Mouse (Mus musculus): Measurements from ENCODE around the gene Pakap. TPM values are rescaled to one million over a fixed set of nuclear protein-coding genes. Genes with fewer than 3 reads are reported as not detected.

The Pakap gene
- total RNA-seq, 2 experiments from 2014 or later: 40.6 to 108 TPM

GRCm38 (mm10) chr4:57675387-57675786 lies 107.4 kb downstream of the Pakap start:
- peak; percentile 73 to 81 for DNase-seq

DNA sequence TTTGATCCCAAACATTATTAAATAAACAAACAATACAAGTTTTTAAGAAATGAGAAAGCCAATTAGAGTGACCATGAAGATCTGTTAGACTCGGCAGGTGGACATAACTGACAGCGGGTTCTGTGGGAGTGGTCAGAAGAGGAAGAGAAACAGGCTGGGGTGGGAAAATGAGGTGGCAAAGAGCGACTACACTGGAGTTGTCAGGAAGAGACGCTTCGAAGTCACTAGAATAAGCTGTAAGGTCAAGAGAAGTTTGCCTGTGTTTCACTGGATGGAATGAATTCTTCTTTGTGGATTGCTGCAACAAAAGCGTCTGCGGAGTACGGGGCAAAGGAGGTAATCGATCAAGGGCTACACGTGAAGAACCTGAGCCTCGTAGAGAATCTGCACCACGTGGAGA lies 109.9 kb downstream of the Pakap start:
- DNase-seq: no peak

- peak in 1 of 2 experiments; percentile 11 for DNase-seq
Measured at GRCm38 (mm10) chr4:57678991-57679457, 111.0 kb downstream of the Pakap start.

DNA sequence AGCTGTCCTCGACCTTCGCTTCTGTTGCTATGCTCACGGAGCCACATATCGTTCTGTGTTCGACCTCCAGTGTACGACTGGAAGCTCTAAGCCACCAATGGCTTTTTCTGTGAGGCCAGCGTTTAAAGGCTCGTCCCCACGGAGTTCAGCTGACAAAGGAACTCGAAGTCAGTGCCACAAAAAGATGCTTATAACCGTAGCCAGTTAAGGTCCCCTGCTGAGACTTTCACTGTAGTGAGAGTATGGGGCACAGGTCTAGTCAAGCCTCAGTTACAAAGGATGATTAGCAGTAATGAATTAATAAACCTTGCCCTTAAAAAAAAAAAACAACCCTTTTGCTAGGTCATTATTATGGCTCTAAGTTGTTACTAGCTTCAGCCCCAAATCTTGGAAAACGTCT lies 112.2 kb downstream of the Pakap start:
- no peak for DNase-seq

GRCm38 (mm10) chr4:57681511-57681910 lies 113.5 kb downstream of the Pakap start:
- peak in 1 of 2 experiments; percentile 43 for DNase-seq

DNA sequence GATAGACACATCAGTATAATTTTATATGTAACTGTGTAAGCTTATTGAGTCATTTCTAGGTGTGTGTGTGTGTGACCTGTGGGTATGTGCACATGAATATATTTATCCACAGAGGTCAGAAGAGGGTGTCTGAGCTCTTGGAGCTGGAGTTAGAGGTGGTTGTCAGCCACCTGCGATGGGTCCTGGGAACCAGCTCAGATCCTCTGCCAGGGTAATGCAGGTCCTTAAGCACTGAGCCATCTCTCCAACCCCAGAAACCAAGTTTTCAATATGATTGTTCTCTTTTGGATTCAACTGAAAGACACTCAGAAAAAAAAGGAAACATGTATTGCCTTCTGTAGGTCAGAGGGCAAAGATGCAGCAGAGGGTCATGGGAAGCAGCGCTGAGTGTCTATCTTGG lies 114.4 kb downstream of the Pakap start:
- DNase-seq: no peak

DNA sequence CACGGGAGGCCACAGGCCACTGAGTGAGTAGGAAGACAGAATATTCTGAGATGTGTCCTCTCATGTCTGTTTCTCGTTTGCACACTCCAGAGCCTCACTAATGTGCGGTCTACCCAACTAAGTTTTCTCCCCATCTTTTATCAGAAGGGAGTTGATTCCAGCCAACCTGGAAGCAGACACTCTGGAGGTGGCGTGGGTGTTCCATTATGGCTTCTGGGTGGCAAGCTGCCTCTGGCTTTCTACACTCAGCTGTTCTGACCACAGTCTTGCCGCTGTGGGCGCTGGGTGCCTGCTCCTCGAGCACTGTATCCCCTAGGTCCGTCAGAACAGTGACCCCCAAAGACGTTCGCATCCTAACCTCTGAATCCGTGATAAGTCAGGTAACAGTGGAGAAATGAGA lies 115.0 kb downstream of the Pakap start:
- DNase-seq: no peak

- no peak for DNase-seq
Measured at GRCm38 (mm10) chr4:57684676-57685215, 116.8 kb downstream of the Pakap start.

DNA sequence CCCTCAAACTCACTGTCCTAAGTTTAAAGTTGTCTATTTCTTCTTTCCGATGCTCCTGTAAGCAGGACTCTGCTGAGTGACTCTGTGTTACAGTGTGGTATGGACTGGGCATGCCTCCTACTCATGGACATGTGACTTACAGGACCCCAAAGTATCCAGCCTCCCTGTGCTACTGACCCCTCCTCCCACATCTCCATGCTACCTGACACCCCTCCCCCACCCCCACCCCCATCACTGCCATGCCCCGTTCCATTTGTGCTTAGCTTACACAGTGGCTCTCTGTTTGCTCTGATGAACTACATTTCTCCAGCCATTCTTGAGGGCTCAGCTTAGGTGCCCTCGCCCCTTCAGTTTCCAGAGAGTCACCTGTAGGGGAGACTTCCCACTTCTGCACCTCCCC lies 118.8 kb downstream of the Pakap start:
- DNase-seq: no peak

- DNase-seq: no peak
Measured at GRCm38 (mm10) chr4:57687583-57687982, 119.6 kb downstream of the Pakap start.

- no peak for DNase-seq
Measured at GRCm38 (mm10) chr4:57688131-57688530, 120.2 kb downstream of the Pakap start.

DNA sequence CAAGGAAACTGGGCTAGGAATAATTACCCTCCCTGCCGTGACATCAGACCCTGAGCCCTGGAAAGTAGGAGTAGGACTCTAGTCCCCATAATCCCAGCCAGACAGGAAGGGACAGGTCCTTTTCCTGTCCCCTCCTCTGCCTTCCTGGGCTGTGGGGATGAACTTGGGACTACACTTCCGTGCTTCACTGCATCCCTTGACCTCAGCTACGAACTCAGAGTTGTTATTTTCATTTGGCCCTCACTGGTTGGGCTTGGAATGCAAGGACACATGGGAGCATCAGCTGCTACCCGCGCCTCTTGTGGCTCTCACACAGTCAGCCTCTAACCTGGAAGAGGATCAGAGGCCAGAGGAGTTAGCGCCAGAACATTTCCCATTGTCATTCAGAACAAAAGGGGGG lies 122.0 kb downstream of the Pakap start:
- peak in 1 of 2 experiments; percentile 14 for DNase-seq

DNA sequence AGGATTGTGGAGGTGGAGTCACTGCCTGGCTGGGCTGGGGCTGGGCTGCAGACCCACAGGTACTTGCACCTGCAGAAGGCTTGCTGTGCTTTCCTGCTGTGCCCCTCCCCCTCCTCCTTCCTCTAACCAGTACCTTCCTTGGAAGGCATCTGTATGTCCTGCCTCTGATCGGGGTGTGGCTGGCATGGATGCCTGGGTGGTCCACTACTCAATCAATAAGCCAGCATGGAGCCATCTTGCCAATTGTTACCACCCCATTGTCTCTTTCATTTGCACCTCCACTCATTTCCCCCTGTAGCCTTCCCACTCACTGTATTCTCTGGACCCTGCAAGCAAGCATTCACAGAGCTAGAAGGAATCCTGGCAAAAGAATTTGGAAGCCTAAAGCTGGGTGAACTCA lies 122.8 kb downstream of the Pakap start:
- no peak for DNase-seq

DNA sequence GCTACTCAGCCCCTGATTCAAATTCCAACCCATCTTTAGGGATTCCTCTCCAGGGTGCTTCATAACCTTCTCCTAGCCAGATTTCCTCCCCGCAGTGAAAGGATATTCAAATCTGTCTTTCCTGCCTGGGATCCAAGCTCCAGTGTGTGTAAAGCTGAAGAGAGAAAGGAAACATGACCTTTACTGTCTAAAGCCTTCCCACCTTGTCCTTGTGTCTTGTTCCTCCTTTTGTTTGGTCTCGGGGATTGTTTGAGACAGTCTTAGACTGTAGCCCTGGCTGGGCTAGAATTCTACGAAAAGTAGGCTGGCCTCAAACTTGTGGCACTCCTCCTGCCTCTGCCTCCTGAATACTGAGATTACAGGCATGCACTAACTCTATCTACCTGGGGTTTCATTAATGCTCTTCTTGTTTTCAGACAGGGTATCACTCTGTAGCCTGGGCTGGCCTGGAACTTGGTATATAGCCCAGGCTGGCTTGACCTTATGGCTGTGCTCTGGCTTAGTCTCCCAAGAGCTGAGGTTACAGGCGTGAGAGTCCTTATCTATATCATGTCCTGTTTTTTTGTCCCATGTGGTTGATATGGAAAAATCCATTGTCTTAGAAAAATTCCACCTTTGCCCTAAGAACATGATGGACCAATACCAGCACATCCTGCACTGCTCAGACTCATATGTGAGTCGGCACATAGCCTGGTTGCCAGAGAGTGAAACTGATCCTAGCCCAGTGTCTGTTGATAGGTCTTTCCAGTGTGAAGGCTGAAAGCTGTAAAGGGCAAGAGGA lies 126.6 kb downstream of the Pakap start:
- DNase-seq: no peak

DNA sequence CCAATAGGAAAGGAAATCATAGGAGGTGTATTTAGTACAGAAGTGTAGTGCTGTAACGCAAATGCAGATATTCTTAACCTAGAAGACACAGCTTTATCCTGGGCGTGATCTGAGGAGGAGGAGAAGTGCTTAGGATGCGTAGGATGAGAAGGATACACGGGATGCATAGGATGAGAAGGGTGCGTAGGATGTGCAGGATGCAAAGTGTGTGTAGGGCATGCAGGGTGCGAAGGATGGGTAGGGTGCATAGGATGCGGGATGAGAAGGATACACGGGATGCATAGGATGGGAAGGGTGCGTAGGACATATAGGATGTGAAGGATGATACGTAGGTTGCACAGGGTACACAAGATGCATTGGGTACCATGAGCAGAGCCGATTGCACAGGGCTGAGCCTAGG lies 129.0 kb downstream of the Pakap start:
- DNase-seq: no peak

DNA sequence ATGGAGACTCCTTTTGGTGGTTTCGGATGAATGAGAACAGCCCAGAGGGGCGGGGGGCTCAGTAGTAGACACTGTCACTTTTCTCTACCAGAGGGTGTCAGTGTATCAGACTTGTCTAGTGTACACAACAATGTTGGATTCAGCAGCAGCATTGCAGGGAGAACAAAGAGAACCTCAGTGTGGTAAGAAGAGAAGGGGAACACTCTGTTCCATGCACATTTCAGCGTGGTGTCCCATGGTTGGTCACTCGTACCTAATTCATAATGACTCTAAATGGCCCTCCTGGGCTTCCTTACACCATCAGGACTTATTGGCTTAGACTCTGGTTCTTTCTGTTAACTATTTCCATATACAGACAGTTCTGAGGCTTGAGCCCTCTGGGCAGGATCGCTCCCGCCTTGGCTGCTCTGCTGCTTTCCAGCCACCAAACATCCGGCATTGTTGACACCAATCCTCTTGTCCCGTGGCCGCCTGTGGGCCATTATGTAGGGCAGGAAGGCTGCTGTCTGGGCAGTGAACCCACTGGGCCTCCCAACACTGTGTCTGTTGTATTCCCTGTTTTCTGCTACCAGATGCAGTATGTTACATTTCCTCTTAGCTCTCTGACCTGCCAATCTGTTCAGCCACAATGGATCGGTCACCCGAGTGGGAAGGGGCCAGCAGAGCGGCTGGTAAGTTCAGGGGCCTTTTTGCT lies 130.1 kb downstream of the Pakap start:
- DNase-seq: no peak

DNA sequence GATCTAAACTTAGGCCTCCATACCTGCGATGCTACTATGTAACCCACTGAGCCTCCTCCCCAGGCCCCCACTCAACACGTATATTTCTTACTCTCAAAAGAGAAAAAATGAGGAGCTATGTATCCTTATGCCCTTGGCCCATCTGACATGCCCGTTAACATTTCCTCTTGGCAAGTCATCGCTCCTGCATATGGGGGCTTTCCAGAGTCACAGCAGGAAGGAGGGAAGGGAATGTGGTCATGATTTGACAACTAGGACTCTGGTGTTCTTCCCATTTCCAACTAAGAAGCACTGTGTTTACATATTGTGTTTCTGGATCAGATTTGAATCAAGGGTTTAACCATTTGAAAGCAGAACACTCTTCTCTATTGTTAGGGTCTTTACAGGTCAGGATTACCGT lies 133.6 kb downstream of the Pakap start:
- DNase-seq: no peak

DNA sequence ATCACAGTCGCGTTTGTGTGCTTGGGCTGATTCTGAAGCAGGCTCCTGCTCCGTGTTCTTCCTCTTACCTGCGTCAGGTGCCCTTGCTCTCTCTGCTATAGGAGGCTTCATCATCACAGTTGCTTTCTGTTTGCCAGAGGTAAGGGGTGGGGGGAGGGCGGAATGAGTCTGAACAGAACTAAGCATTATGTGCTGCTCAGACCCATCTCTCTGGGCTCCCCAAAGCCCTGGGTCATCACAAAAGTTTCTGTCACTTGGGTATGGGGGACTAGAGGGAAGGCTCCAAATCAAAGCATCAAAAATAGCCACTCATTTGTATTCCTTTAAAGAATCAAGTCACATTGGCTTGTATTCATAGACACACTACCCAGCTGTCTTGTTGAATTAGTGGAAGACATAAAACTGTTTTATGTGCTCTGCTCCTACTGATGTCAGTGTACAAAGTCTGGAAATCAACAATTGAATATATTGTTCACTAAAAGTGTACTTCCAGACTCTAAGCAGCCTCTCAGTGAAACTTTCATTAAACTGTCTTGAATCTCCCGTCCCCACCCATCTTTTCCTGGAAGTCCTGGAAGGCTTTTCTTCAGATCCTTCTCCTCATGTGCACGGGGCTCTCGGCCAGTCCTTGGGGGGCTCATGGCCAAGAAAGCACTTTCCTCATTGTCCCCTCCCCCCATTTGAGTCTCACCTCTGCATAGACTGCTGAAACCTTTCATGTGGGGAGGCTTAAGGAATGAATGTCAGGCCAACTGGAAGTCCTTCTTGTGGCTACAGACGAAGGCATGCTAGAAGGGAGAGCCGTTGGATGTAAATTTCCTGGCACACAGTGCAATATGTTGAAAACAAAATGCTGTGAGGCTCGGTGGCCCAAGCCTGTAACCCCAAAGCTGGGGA lies 135.8 kb downstream of the Pakap start:
- no peak for DNase-seq

DNA sequence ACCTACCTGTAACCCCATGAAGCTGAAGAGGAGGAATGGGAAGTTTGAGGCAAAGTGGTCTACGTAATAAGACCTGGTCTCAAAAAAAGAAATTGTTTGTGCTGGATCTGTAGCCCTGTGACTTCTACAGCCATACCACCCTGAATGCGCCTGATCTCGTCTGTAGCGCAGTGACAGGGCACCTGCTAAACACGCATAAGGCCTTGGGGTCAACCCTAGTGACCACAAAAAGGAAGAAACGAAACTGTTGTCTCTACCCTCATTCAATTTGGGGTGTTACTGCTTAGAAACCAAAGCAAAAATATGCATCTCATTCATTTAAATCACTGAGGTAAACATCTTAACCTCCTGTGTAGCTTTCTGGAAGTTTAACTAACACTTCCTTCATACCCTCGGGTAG lies 136.6 kb downstream of the Pakap start:
- DNase-seq: no peak

DNA sequence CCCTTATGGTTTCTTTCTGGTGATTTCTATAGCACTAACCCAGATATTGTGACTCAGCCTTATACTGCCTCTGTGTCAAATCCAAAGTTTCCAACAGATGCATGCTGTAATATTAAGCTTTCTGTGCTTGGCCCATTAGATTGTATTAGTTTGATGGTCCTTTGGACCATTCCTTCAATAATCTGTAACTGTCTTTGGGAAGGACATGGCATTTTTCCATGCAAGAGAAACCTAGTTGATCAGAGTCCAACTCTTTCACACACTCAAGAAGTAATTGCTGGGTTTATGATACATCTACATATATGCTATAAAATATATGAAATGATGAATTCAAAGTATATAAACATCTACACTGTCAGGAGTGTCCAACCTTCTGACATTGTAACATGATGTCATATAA lies 147.9 kb downstream of the Pakap start:
- DNase-seq: no peak

DNA sequence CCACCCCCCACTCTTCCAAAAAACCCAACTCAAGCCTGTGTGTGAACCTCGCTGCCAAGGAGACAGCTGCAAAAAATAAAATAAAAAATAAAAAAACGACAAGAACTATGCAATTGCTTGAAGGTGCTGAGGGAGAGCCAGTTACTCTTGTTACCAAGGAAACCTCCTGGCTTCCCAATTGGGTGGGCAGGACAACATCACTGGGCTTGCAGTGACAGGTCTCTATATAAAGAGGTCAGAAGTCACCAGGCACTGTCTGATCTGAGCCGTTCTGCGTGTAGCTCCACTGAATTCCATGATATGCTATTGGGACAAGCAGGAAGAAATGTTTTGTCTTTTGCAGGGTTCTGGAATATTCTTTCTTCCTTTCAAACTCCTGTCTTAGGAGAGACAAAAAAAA lies 148.8 kb downstream of the Pakap start:
- DNase-seq: no peak

- DNase-seq: no peak
Measured at GRCm38 (mm10) chr4:57717354-57717753, 149.4 kb downstream of the Pakap start, which contains the start of gene Akap2. Gene Akap2 (plus strand): TSS chr4:57717657.

Data from adrenal gland, postnatal 36 days (tissue).